Mouse (Mus musculus) liver, embryonic 16.5 days (tissue): Measurements from ENCODE around the gene Gbp6. TPM values are rescaled to one million over a fixed set of nuclear protein-coding genes. Genes with fewer than 3 reads are reported as not detected.
A peak's percentile ranks its signal among the peaks of the same experiment; 100 is the strongest.
"Not testable (repeated sequence)": the region's sequence is repeated elsewhere in the genome, so short reads cannot be mapped to it uniquely, and the experiment has no call there.

Source experiments
- ATAC-seq: fragments of 200-750 bp; cut with Nextera tagmentation; 2 replicates; pipeline ENCODE4 v1.8.0; 2017; ENCODE audit warnings: low read depth, mild to moderate bottlenecking, moderate number of reproducible peaks, moderate library complexity
- H3K27ac ChIP-seq: fragments of 300-500 bp; sonication (generic); 2 replicates; pipeline ENCODE4 v1.5.1; 2014; ENCODE audit warnings: mild to moderate bottlenecking, low read length
- H3K27me3 ChIP-seq: fragments of 300-500 bp; sonication (generic); 2 replicates; pipeline ENCODE4 v1.6.1; 2014; ENCODE audit warnings: low read depth, low read length, mixed read lengths; ENCODE audit not compliant: control insufficient read depth, insufficient read depth
- H3K36me3 ChIP-seq: fragments of 300-500 bp; sonication (generic); 2 replicates; pipeline ENCODE4 v1.6.1; 2014; ENCODE audit warnings: mild to moderate bottlenecking; ENCODE audit not compliant: control insufficient read depth, insufficient read depth
- H3K4me1 ChIP-seq: fragments of 300-500 bp; sonication (generic); 2 replicates; pipeline ENCODE4 v1.6.1; 2014; ENCODE audit warnings: low read depth, low read length, mixed read lengths; ENCODE audit not compliant: control insufficient read depth
- H3K4me2 ChIP-seq: fragments of 300-500 bp; sonication (generic); 2 replicates; pipeline ENCODE4 v1.6.1; 2014; ENCODE audit warnings: low read depth, low read length, mixed read lengths
- H3K4me3 ChIP-seq: fragments of 300-500 bp; sonication (generic); 2 replicates; pipeline ENCODE4 v1.5.1; 2014; ENCODE audit warnings: low read depth, mild to moderate bottlenecking, low read length
- H3K9ac ChIP-seq: fragments of 300-500 bp; sonication (generic); 2 replicates; pipeline ENCODE4 v1.6.1; 2014; ENCODE audit warnings: low read depth, low read length
- H3K9me3 ChIP-seq: fragments of 300-500 bp; sonication (generic); replicated peaks from 2 replicates; pipeline ENCODE4 v1.6.1; 2016; ENCODE audit warnings: low read length; ENCODE audit not compliant: control insufficient read depth
- WGBS: fragments of 180-500 bp; shearing (Covaris S2); extraction: QIAGEN DNeasy Blood & Tissue Kit; methylation state at CpG from one replicate; pipeline ENCODE4 v1.1.7; 2014; ENCODE audit not compliant: insufficient replicate concordance; 5-methylcytosine and 5-hydroxymethylcytosine counted together
- polyA plus RNA-seq: library from polyadenylated mRNA; unstranded; fragments of >200 nt; fragmentation: Nextera tagmentation; extraction: Ambion mirVana; gene quantifications from 2 replicates; pipeline ENCODE4 v1.2.1, GENCODE M21; 2015

Gene Gbp6
- polyA plus RNA-seq, 1 experiment from 2014 or later = 3.0 TPM

GRCm38 (mm10) chr5:105301531-105301930, 8.0 kb upstream of the Gbp6 start:
- H3K9ac ChIP-seq = no peak overlapping the region

GRCm38 (mm10) chr5:105295746-105296145, 2.2 kb upstream of the Gbp6 start:
- ATAC-seq = peak; percentile 75
- no peaks in the 10 kb centered on the region for H3K9me3 ChIP-seq
- no peaks in the 10 kb centered on the region for H3K36me3 ChIP-seq
- no peak overlapping the region for H3K4me2 ChIP-seq
- 55% methylated on average over 3 of the region's 3 CpGs for WGBS
- no peaks in the 10 kb centered on the region for H3K4me1 ChIP-seq
- H3K4me3 ChIP-seq = no peak overlapping the region
- H3K27ac ChIP-seq = no peak overlapping the region
- H3K9ac ChIP-seq = no peak overlapping the region
- H3K27me3 ChIP-seq = no peaks in the 10 kb centered on the region

More at GRCm38 (mm10) chr5:105301531-105301930, 8.0 kb upstream of the Gbp6 start:
- H3K4me2 ChIP-seq = no peak overlapping the region
- H3K36me3 ChIP-seq = no peaks in the 10 kb centered on the region
- H3K4me3 ChIP-seq = no peak overlapping the region
- H3K27ac ChIP-seq = no peak overlapping the region
- 38% methylated on average over 2 of the region's 2 CpGs for WGBS
- no peaks in the 10 kb centered on the region for H3K27me3 ChIP-seq
- H3K4me1 ChIP-seq = no peaks in the 10 kb centered on the region
- H3K9me3 ChIP-seq = no peaks in the 10 kb centered on the region
- no peak for ATAC-seq

- Histone ChIP-seq H3K27ac (no peak overlapping the region), H3K27me3 (no peaks in the 10 kb centered on the region), H3K9ac (no peak overlapping the region), H3K9me3 (no peaks in the 10 kb centered on the region), H3K4me3 (no peak overlapping the region), H3K4me1 (no peaks in the 10 kb centered on the region), H3K4me2 (no peak overlapping the region), H3K36me3 (no peaks in the 10 kb centered on the region)
- 55% methylated on average over 1 of the region's 1 CpGs for WGBS
- peak; percentile 32; the same call in 1 of the 2 replicates for ATAC-seq
Observed at GRCm38 (mm10) chr5:105292492-105292891, 1.0 kb downstream of the Gbp6 start.

GRCm38 (mm10) chr5:105290921-105291320, 2.6 kb downstream of the Gbp6 start:
- ATAC-seq, H3K4me2 ChIP-seq, H3K9ac ChIP-seq, H3K4me1 ChIP-seq, H3K27ac ChIP-seq, H3K36me3 ChIP-seq, H3K9me3 ChIP-seq, H3K27me3 ChIP-seq, H3K4me3 ChIP-seq: not testable (repeated sequence)
- WGBS = 24% methylated on average over 3 of the region's 3 CpGs

DNA sequence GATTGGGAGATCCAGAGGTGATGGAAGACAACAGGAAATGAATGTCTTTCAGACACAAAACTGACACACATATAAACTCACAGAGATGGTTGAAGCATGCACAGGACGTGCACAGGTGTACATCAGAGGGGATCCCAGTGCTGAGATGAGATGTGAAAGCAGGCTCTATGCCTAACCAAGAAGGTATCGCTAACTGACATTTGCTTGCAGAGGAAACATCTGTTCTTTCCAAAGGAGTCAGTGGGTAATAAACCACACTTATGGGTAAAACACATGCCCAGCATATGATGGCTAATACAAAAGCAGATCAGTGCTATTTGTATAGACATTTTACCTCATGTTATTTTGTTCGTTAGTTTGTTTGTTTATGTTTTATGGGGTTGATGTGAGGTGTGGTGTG, 32.8 kb downstream of the Gbp6 start:
- not testable (repeated sequence) for H3K4me2 ChIP-seq, H3K27ac ChIP-seq, H3K9ac ChIP-seq, H3K4me1 ChIP-seq, H3K4me3 ChIP-seq, H3K36me3 ChIP-seq, H3K9me3 ChIP-seq, ATAC-seq, H3K27me3 ChIP-seq
- no CpG with 5 or more reads among the region's 3 CpGs for WGBS

DNA sequence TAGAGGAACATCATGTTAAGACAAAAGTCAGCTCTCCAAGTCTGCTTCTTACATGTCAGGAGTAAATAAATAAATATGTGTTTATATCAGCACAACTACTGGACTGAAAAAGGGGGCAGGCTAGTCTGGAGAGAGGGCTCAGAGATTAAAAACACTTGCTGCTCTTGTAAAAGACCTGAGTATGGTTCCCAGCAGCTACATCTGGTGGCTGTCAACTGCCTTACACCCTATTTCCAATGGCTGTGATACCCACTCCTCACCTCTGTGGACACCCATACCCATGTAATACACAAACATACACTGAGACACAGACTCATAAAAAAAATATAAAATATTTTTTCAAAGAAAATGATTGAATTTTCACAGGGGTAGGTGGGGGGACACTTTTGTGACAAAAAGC, 41.0 kb downstream of the Gbp6 start:
- H3K4me1 ChIP-seq = no peaks in the 10 kb centered on the region
- no peak for ATAC-seq
- H3K9ac ChIP-seq = no peak overlapping the region
- H3K4me3 ChIP-seq = no peak overlapping the region
- no peak overlapping the region for H3K4me2 ChIP-seq
- H3K27me3 ChIP-seq = no peaks in the 10 kb centered on the region
- H3K27ac ChIP-seq = no peak overlapping the region
- no peaks in the 10 kb centered on the region for H3K9me3 ChIP-seq
- no peaks in the 10 kb centered on the region for H3K36me3 ChIP-seq

DNA sequence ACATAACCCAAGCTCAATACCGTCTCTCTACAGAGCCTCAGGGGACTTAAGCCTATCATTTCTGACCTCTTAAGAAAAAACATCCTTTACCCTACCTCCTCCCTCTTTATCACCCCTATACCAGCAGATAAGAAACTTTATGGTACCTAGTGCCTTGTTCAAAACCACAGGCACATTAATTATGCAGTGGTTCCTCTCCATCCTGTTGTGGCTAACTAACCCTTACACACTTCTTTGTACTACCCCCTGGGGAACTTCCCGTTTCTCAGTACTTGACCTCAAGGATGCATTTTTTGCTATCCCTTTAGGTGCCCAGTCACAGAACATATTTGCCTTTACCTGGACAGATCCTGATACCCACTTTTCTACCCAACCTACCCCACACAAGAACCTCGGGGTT, 48.8 kb downstream of the Gbp6 start:
- WGBS = 34% methylated on average over 3 of the region's 3 CpGs
- H3K9me3 ChIP-seq, H3K27ac ChIP-seq, H3K36me3 ChIP-seq, H3K27me3 ChIP-seq, H3K9ac ChIP-seq, H3K4me1 ChIP-seq, H3K4me2 ChIP-seq, H3K4me3 ChIP-seq, ATAC-seq: not testable (repeated sequence)

- not testable (repeated sequence) for H3K27ac ChIP-seq, H3K4me1 ChIP-seq, H3K9ac ChIP-seq, H3K4me2 ChIP-seq, H3K4me3 ChIP-seq, H3K27me3 ChIP-seq, H3K36me3 ChIP-seq, H3K9me3 ChIP-seq, ATAC-seq
- 62% methylated on average over 5 of the region's 5 CpGs for whole genome bisulfite sequencing
Observed at GRCm38 (mm10) chr5:105240982-105241381, 52.5 kb downstream of the Gbp6 start.

DNA sequence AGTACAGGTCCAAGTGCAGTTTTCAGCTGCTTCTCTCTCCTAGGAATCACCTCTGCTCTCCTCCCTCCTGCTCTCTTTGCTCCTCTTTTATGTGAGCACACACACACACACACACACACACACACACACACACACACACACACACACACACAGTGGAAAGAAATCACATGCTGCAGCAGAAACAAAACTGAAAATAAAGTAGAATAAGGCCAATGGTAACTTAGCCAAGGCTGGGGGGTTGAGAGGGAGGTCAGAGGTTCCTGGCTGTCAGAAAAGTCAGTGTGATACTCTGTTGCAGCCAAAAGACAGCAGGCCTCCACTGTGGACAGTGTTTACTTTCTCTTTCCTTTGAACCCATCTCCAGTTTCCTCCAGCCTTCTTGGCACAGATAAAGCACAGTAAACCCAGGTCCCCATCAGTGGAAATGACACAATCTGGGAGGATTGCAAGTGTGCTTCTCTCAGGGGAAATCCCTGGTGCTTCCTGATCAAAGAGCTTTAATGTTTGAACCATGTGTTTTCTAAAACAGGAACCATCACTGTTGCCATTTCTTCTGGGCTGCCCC, 53.9 kb downstream of the Gbp6 start, which contains the start of gene Gbp10:
Gene Gbp10 (minus strand): TSS at position 51 of the 565 bp plus-strand sequence.
- not testable (repeated sequence) for H3K9me3 ChIP-seq, H3K27me3 ChIP-seq, H3K9ac ChIP-seq, H3K36me3 ChIP-seq, H3K4me2 ChIP-seq, H3K27ac ChIP-seq, H3K4me1 ChIP-seq, H3K4me3 ChIP-seq
- ATAC-seq = peak; percentile 70
